Comparison of ENCODE assay signal across 26 mouse cellular contexts in the genomic region with DNA sequence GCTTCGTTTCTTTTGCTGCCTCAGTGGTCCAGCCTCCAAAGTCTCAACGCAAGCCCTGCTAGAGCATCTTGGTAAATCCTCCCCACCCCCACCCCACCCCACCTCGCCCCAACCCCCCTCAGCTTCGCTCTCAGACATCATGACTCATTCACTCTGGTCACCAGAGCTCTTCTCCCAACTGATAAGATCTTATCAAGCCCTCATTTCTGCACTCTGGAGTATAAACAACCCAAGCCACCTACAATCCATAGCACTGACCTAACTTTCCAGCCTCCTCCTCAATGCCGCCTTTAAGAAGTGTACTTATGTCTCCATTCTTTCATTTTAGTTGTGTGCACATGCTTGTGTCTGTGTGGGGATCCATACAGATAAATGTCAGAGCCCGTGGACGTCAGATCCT. TPM values are rescaled to one million over a fixed set of nuclear protein-coding genes. Genes with fewer than 3 reads are reported as not detected.
DNase-seq lines count a peak whose midpoint lies in the region; ATAC-seq and TF ChIP-seq lines count a peak whose summit lies in the region.
"Had no signal": no experiment of that assay in that cellular context is flagged by ENCODE, and none has a peak within 500 bp of the region (broad histone marks: within the 10 kb centered on the region; RNA-seq: fewer than 3 reads in every experiment).

No protein-coding gene starts in this region.

- no peaks in the 10 kb centered on the region for H3K9me3 ChIP-seq in lung, postnatal 0 days (ENCODE audit: low read length)
- no peaks in the 10 kb centered on the region for H3K9me3 ChIP-seq in CH12.LX (replicated peaks; ENCODE audit: low read length)
- H3K9me3 ChIP-seq: embryonic facial prominence, embryonic 12.5 days; embryonic facial prominence, embryonic 15.5 days; heart, embryonic 10.5 days; heart, embryonic 13.5 days; hindbrain, embryonic 12.5 days; hindbrain, embryonic 15.5 days; intestine, embryonic 15.5 days had no signal

- WGBS in lung, postnatal 0 days = 39% methylated on average over 7 of the region's 7 CpGs

- no peaks in the 10 kb centered on the region for H3K27me3 ChIP-seq in lung, postnatal 0 days (replicated peaks; ENCODE audit: insufficient read depth, low read length)
- no peaks in the 10 kb centered on the region for H3K27me3 ChIP-seq in CH12.LX (replicated peaks)
- H3K27me3 ChIP-seq: embryonic facial prominence, embryonic 12.5 days; embryonic facial prominence, embryonic 15.5 days; heart, embryonic 13.5 days; hindbrain, embryonic 12.5 days; hindbrain, embryonic 15.5 days; intestine, embryonic 15.5 days had no signal

- in situ Hi-C loops in CH12.LX (cut with MboI; ENCODE audit: low pct_ligation_motif_present, low pct_unique_long_range_greater_than_20kb, low sequenced_read_pairs) = no loop called here

- no peak for TF ChIP-seq RAD21 in CH12.LX (IDR thresholded peaks at IDR 0.05; ENCODE audit: low read depth, low read length)

- dilution Hi-C loops in CH12.LX (cut with MboI; ENCODE audit: extremely low pct_ligation_motif_present, extremely low pct_unique_long_range_greater_than_20kb, low sequenced_read_pairs) = no loop called here

- ATAC-seq in lung, postnatal 0 days = peak; percentile 53
- no peak for ATAC-seq in inflammation-experienced regulatory T-cells, adult 6 months
- ATAC-seq in frontal cortex, adult (ENCODE audit: low TSS enrichment) = no peak
- ATAC-seq: activated CD4-positive, CD25-positive, alpha-beta regulatory T cell, adult 4 months; CD4-positive, CD25-positive, alpha-beta regulatory T cell, adult 4 months; forebrain, embryonic 14.5 days; forebrain, postnatal 0 days; intestine, embryonic 15.5 days had no signal

- DNase-seq in lung, postnatal 0 days (ENCODE audit: low spot score) = no peak
- no peak for DNase-seq in lung, postnatal 10 days
- DNase-seq in CH12.LX (ENCODE audit: extremely low read depth) = no peak
- peak; percentile 21 for DNase-seq in MN1 (ENCODE audit: low spot score)
- DNase-seq: adrenal gland, postnatal 10 days; cerebellum, adult 11 months; cerebellum, adult 2 months; cerebellum, adult 9-11 months; cerebellum, postnatal 25 days; forebrain, postnatal 0 days; gastrocnemius, postnatal 25 days; heart, adult 2 months; heart, postnatal 14 days; kidney, adult 11 months had no signal

- no peak overlapping the region for H3K9ac ChIP-seq in lung, postnatal 0 days (replicated peaks; ENCODE audit: low read depth)
- H3K9ac ChIP-seq in CH12.LX (ENCODE audit: insufficient read depth, low read depth) = no peak overlapping the region
- H3K9ac ChIP-seq: embryonic facial prominence, embryonic 12.5 days; embryonic facial prominence, embryonic 15.5 days; forebrain, postnatal 0 days; heart, embryonic 13.5 days; hindbrain, embryonic 12.5 days; hindbrain, embryonic 15.5 days; intestine, embryonic 15.5 days had no signal

- no peaks in the 10 kb centered on the region for H3K4me1 ChIP-seq in lung, postnatal 0 days (ENCODE audit: insufficient read depth, low read depth, low read length)
- H3K4me1 ChIP-seq in CH12.LX (ENCODE audit: control insufficient read depth in 1 of 2, insufficient read depth in 2 of 2) = 0 out of 4 replicates have a peak, but pooled peaks cover 0 to 2% of the 10 kb centered on the region in 2 experiments
- H3K4me1 ChIP-seq: hindbrain, embryonic 15.5 days had no signal

- no peaks in the 10 kb centered on the region for H3K79me2 ChIP-seq in CH12.LX (replicated peaks; ENCODE audit: control insufficient read depth, extremely low read depth, insufficient read depth, poor library complexity, severe bottlenecking)

- H3K27ac ChIP-seq in lung, postnatal 0 days (ENCODE audit: low read length) = no peak overlapping the region
- H3K27ac ChIP-seq in CH12.LX (ENCODE audit: insufficient read depth, low read depth) = no peak overlapping the region
- H3K27ac ChIP-seq: embryonic facial prominence, embryonic 12.5 days; embryonic facial prominence, embryonic 15.5 days; heart, adult 2 months; heart, embryonic 10.5 days; heart, embryonic 13.5 days; hindbrain, embryonic 12.5 days; hindbrain, embryonic 15.5 days; intestine, embryonic 15.5 days had no signal

- no peaks in the 10 kb centered on the region for H3K36me3 ChIP-seq in lung, postnatal 0 days (ENCODE audit: insufficient read depth, low read length)
- no peaks in the 10 kb centered on the region for H3K36me3 ChIP-seq in CH12.LX (replicated peaks in 1 of 2; ENCODE audit: control insufficient read depth in 1 of 2, insufficient read depth in 1 of 2, low read length in 1 of 2)
- H3K36me3 ChIP-seq: embryonic facial prominence, embryonic 12.5 days; embryonic facial prominence, embryonic 15.5 days; heart, embryonic 10.5 days; heart, embryonic 13.5 days; hindbrain, embryonic 12.5 days; hindbrain, embryonic 15.5 days; intestine, embryonic 15.5 days had no signal

- H3K4me2 ChIP-seq in lung, postnatal 0 days (replicated peaks; ENCODE audit: low read depth, low read length) = no peak overlapping the region
- H3K4me2 ChIP-seq in CH12.LX (ENCODE audit: insufficient read depth, low read depth, poor library complexity, severe bottlenecking) = 0 out of 2 replicates have a peak overlapping the region, but pooled peaks have one; percentile 9
- H3K4me2 ChIP-seq: embryonic facial prominence, embryonic 12.5 days; embryonic facial prominence, embryonic 15.5 days; heart, embryonic 13.5 days; hindbrain, embryonic 12.5 days; hindbrain, embryonic 15.5 days; intestine, embryonic 15.5 days had no signal

- peak; percentile 47; the same call in 1 of the 2 replicates for TF ChIP-seq EP300 in lung, postnatal 0 days (IDR thresholded peaks at IDR 0.05)
- no peak for TF ChIP-seq EP300 in CH12.LX (IDR thresholded peaks at IDR 0.05; ENCODE audit: low read length)

- TF ChIP-seq POLR2A in CH12.LX (IDR thresholded peaks at IDR 0.05; ENCODE audit: low read depth, low read length) = no peak

- H3K4me3 ChIP-seq in lung, postnatal 0 days (ENCODE audit: low read depth, low read length) = no peak overlapping the region
- no peak overlapping the region for H3K4me3 ChIP-seq in CH12.LX (replicated peaks in 1 of 3; ENCODE audit: low read depth in 2 of 3, low read length in 2 of 3, poor library complexity in 1 of 3)
- H3K4me3 ChIP-seq: embryonic facial prominence, embryonic 12.5 days; embryonic facial prominence, embryonic 15.5 days; heart, adult 2 months; heart, embryonic 10.5 days; heart, embryonic 13.5 days; hindbrain, embryonic 12.5 days; hindbrain, embryonic 15.5 days; intestine, embryonic 15.5 days had no signal

- no peak for TF ChIP-seq CTCF in lung, postnatal 0 days (IDR thresholded peaks at IDR 0.05)
- no peak for TF ChIP-seq CTCF in CH12.LX (conservative IDR thresholded peaks at IDR 0.05 in 1 of 2, IDR thresholded peaks at IDR 0.05 in 1 of 2; ENCODE audit: low read depth in 2 of 2, low read length in 2 of 2)

TF ChIP-seq in CH12.LX, 34 proteins besides CTCF, POLR2A, EP300 and RAD21:
- no peak for TF ChIP-seq MAZ (IDR thresholded peaks at IDR 0.05; ENCODE audit: low read depth, low read length)
- no peak for TF ChIP-seq POLR2AphosphoS2 (IDR thresholded peaks at IDR 0.05; ENCODE audit: low read depth, low read length)
- no peak for TF ChIP-seq ETS1 (conservative IDR thresholded peaks at IDR 0.05; ENCODE audit: low read depth, low read length)
- no peak for TF ChIP-seq BHLHE40 (IDR thresholded peaks at IDR 0.05; ENCODE audit: low read depth, low read length)
- no peak for TF ChIP-seq MEF2A (IDR thresholded peaks at IDR 0.05; ENCODE audit: borderline replicate concordance, low read depth, low read length)
- no peak for TF ChIP-seq UBTF (IDR thresholded peaks at IDR 0.05; ENCODE audit: low read depth, low read length)
- no peak for TF ChIP-seq KAT2A (IDR thresholded peaks at IDR 0.05; ENCODE audit: insufficient replicate concordance, low read length)
- TF ChIP-seq TBP (conservative IDR thresholded peaks at IDR 0.05; ENCODE audit: low read depth, low read length) = no peak
- no peak for TF ChIP-seq MXI1 (IDR thresholded peaks at IDR 0.05; ENCODE audit: low read depth, low read length)
- no peak for TF ChIP-seq SMC3 (IDR thresholded peaks at IDR 0.05; ENCODE audit: low read depth, low read length)
- TF ChIP-seq ZMIZ1 (IDR thresholded peaks at IDR 0.05; ENCODE audit: low read depth, low read length) = no peak
- no peak for TF ChIP-seq ZNF384 (IDR thresholded peaks at IDR 0.05; ENCODE audit: low read depth, low read length)
- no peak for TF ChIP-seq TCF12 (IDR thresholded peaks at IDR 0.05; ENCODE audit: low read depth, low read length)
- no peak for TF ChIP-seq JUN (IDR thresholded peaks at IDR 0.05; ENCODE audit: insufficient read depth, low read depth, low read length)
- TF ChIP-seq MYC (IDR thresholded peaks at IDR 0.05; ENCODE audit: low read depth, low read length) = no peak
- TF ChIP-seq ELF1 (IDR thresholded peaks at IDR 0.05; ENCODE audit: low read depth, low read length) = no peak
- TF ChIP-seq MAFK (IDR thresholded peaks at IDR 0.05; ENCODE audit: insufficient replicate concordance, low read length) = no peak
- TF ChIP-seq CHD2 (IDR thresholded peaks at IDR 0.05; ENCODE audit: low read length) = no peak
- TF ChIP-seq ZKSCAN1 (IDR thresholded peaks at IDR 0.05; ENCODE audit: borderline replicate concordance, low read depth, low read length) = no peak
- no peak for TF ChIP-seq GABPA (IDR thresholded peaks at IDR 0.05; ENCODE audit: insufficient replicate concordance, low read depth, low read length)

RNA-seq across cellular contexts. Expression of gene Ints6, which starts 34.8 kb away (rescaled TPM):
- 9.8 and 11.5 TPM in 2 replicates for polyA plus RNA-seq in lung, postnatal 0 days (2015; fragmentation: Nextera tagmentation; extraction: Ambion mirVana)
- total RNA-seq in CH12.LX (2012; rRNA removed) = 21.5 and 31.3 TPM in 2 replicates
- total RNA-seq in CH12.LX (2014; rRNA removed) = 53.4 and 55.7 TPM in 2 replicates
- 41.1 and 44.0 TPM in 2 replicates for polyA plus RNA-seq in CH12.LX (2012; ENCODE audit: insufficient read length, low read depth)
- 10 to 100 TPM; 14.9 to 28.1 (median 26.3) TPM for polyA plus RNA-seq in inflammation-experienced regulatory T-cells, adult 6 months (2017; shearing (Covaris generic))

RNA-seq across cellular contexts. Expression of gene Wdfy2, which starts 41.8 kb away (rescaled TPM):
- 3.4 and 3.5 TPM in 2 replicates for polyA plus RNA-seq in lung, postnatal 0 days (2015; fragmentation: Nextera tagmentation; extraction: Ambion mirVana)
- total RNA-seq in CH12.LX (2012; rRNA removed) = 3.9 and 6.3 TPM in 2 replicates
- 6.7 and 7.6 TPM in 2 replicates for total RNA-seq in CH12.LX (2014; rRNA removed)
- 5.5 and 6.6 TPM in 2 replicates for polyA plus RNA-seq in CH12.LX (2012; ENCODE audit: insufficient read length, low read depth)
- polyA plus RNA-seq in inflammation-experienced regulatory T-cells, adult 6 months (2017; shearing (Covaris generic)) = 1 to 10 TPM; 5.0 to 6.7 (median 5.2) TPM
